Comparison of ENCODE assay signal across 8 mouse cellular contexts in genomic region chr11:79252881-79253541, GRCm38 (mm10). TPM values are rescaled to one million over a fixed set of nuclear protein-coding genes. Genes with fewer than 3 reads are reported as not detected.
DNase-seq lines count a peak whose midpoint lies in the region; ATAC-seq lines count a peak whose summit lies in the region.

No protein-coding gene starts in this region.

- peaks cover 34% of the 10 kb centered on the region for H3K36me3 ChIP-seq in heart, embryonic 13.5 days
- H3K36me3 ChIP-seq in liver, embryonic 12.5 days = peaks cover 35% of the 10 kb centered on the region
- peaks cover 23% of the 10 kb centered on the region for H3K36me3 ChIP-seq in neural tube, embryonic 12.5 days

- 13% methylated on average over 6 of the region's 6 CpGs for WGBS in heart, embryonic 13.5 days
- WGBS in liver, embryonic 12.5 days (ENCODE audit: insufficient replicate concordance) = 18% methylated on average over 6 of the region's 6 CpGs
- 35% methylated on average over 6 of the region's 6 CpGs for WGBS in neural tube, embryonic 12.5 days

- no peak for ATAC-seq in heart, embryonic 13.5 days (ENCODE audit: extremely low read depth, insufficient number of reproducible peaks, low FRiP score, low TSS enrichment)
- no peak for ATAC-seq in liver, embryonic 12.5 days
- no peak for ATAC-seq in neural tube, embryonic 12.5 days (ENCODE audit: low FRiP score, low read depth)

- peak overlapping the region; percentile 97 for H3K9ac ChIP-seq in heart, embryonic 13.5 days
- H3K9ac ChIP-seq in liver, embryonic 12.5 days = peak overlapping the region; percentile 93
- peak overlapping the region; percentile 94 for H3K9ac ChIP-seq in neural tube, embryonic 12.5 days

- no peaks in the 10 kb centered on the region for H3K27me3 ChIP-seq in heart, embryonic 13.5 days (replicated peaks)
- peaks cover 8% of the 10 kb centered on the region for H3K27me3 ChIP-seq in liver, embryonic 12.5 days (replicated peaks)
- H3K27me3 ChIP-seq in neural tube, embryonic 12.5 days (replicated peaks) = no peaks in the 10 kb centered on the region

- H3K4me1 ChIP-seq in heart, embryonic 13.5 days = peaks cover 39% of the 10 kb centered on the region
- H3K4me1 ChIP-seq in liver, embryonic 12.5 days = peaks cover 44% of the 10 kb centered on the region
- peaks cover 18% of the 10 kb centered on the region for H3K4me1 ChIP-seq in neural tube, embryonic 12.5 days

- peak overlapping the region; percentile 89 for H3K4me3 ChIP-seq in heart, embryonic 13.5 days
- peak overlapping the region; percentile 94 for H3K4me3 ChIP-seq in liver, embryonic 12.5 days
- peak overlapping the region; percentile 89 for H3K4me3 ChIP-seq in neural tube, embryonic 12.5 days

- peak overlapping the region; percentile 92 for H3K4me2 ChIP-seq in heart, embryonic 13.5 days
- peak overlapping the region; percentile 97 for H3K4me2 ChIP-seq in liver, embryonic 12.5 days
- peak overlapping the region; percentile 79 for H3K4me2 ChIP-seq in neural tube, embryonic 12.5 days (replicated peaks)

- peak overlapping the region; percentile 98 for H3K27ac ChIP-seq in heart, embryonic 13.5 days (replicated peaks)
- peak overlapping the region; percentile 89 for H3K27ac ChIP-seq in liver, embryonic 12.5 days
- H3K27ac ChIP-seq in neural tube, embryonic 12.5 days = no peak overlapping the region

- DNase-seq in thymus, postnatal 14 days = peak; percentile 7
- no peak for DNase-seq in thymus, postnatal 36 days
- DNase-seq in c-Kit-positive CD71-negative TER-119-negative erythroid progenitor cells, embryonic 14.5 days (ENCODE audit: low read depth) = peak; percentile 57
- no peak for DNase-seq in layer of hippocampus, adult 18-20 months (ENCODE audit: low spot score in 2 of 2)
- DNase-seq in testis, postnatal 14 days (ENCODE audit: low spot score) = no peak

- H3K9me3 ChIP-seq in heart, embryonic 13.5 days = no peaks in the 10 kb centered on the region
- no peaks in the 10 kb centered on the region for H3K9me3 ChIP-seq in liver, embryonic 12.5 days (replicated peaks)
- H3K9me3 ChIP-seq in neural tube, embryonic 12.5 days = no peaks in the 10 kb centered on the region

RNA-seq across cellular contexts. Expression of gene Wsb1, which starts 1.5 kb away (rescaled TPM):
- polyA plus RNA-seq in heart, embryonic 13.5 days (2015; fragmentation: Nextera tagmentation; extraction: Ambion mirVana) = 145 and 149 TPM in 2 replicates
- 56.4 and 61.6 TPM in 2 replicates for polyA plus RNA-seq in liver, embryonic 12.5 days (2016; fragmentation: Nextera tagmentation; extraction: Ambion mirVana)
- 512 and 565 TPM in 2 replicates for polyA plus RNA-seq in neural tube, embryonic 12.5 days (2016; fragmentation: Nextera tagmentation; extraction: Ambion mirVana)
- 10 to 100 TPM; 78.1 to 80.3 TPM for total RNA-seq in layer of hippocampus, adult 18-20 months (2021)

RNA-seq across cellular contexts. Expression of gene Gm9964, which starts 43.7 kb away (rescaled TPM):
- not detected in 2 replicates for polyA plus RNA-seq in heart, embryonic 13.5 days (2015; fragmentation: Nextera tagmentation; extraction: Ambion mirVana)
- polyA plus RNA-seq in liver, embryonic 12.5 days (2016; fragmentation: Nextera tagmentation; extraction: Ambion mirVana) = not detected in 2 replicates
- polyA plus RNA-seq in neural tube, embryonic 12.5 days (2016; fragmentation: Nextera tagmentation; extraction: Ambion mirVana) = 0.38 TPM in 1 of 2 replicates, not detected in the other
- under 1 TPM in 1 of 2 experiments, not detected in 1; 0.48 TPM for total RNA-seq in layer of hippocampus, adult 18-20 months (2021)

Comparison
In these comparisons a context has a peak if more than half of its experiments do, and no peak if none do; other contexts are left out.
1. DNase-seq: peak in thymus, postnatal 14 days (single experiment) and c-Kit-positive CD71-negative TER-119-negative erythroid progenitor cells, embryonic 14.5 days (single experiment); none in thymus, postnatal 36 days (0 of 2), layer of hippocampus, adult 18-20 months (0 of 2) and testis, postnatal 14 days (single experiment).
2. Peak in every context shown above with its lines, with median percentiles within 50 percentile points of each other: H3K4me2 ChIP-seq, H3K4me3 ChIP-seq and H3K9ac ChIP-seq.